Mouse (Mus musculus) adrenal gland, postnatal 25 days (tissue): ENCODE data around the gene Twnk. TPM values are rescaled to one million over a fixed set of nuclear protein-coding genes. Genes with fewer than 3 reads are reported as not detected.

Experiments used
- DNase-seq: peaks from one replicate; pipeline ENCODE4 v3.0.0; 2021; ENCODE audit warnings: mixed read lengths
- long read RNA-seq: library from polyadenylated mRNA; stranded (forward); transcript quantifications from one replicate; pipeline ENCODE4 v2.0.0, GENCODE M21; 2021
- total RNA-seq: library from RNA; stranded (reverse); gene quantifications from 2 replicates; pipeline ENCODE4 v1.2.3, GENCODE M21; 2021

Gene Twnk
- total RNA-seq = 36.7 and 39.3 TPM in 2 replicates
- long read RNA-seq, transcript Twnk-201 (5 exons, 3,488 nt) = major isoform, 68 of 86 reads
- long read RNA-seq, partial matches to known transcripts = 6 of 86 reads
- long read RNA-seq, other reads (novel, unspliced or antisense) = 11 of 86 reads

GRCm38 (mm10) chr19:45005444-45005843 lies at the start of gene Twnk:
Gene Twnk, plus strand, starts transcription at chr19:45005663.
- DNase-seq = peak; percentile 62

- DNase-seq = no peak
These were observed 45.8 kb upstream of the Twnk start for GRCm38 (mm10) chr19:44959633-44960032.

GRCm38 (mm10) chr19:44965978-44966377 lies 39.5 kb upstream of the Twnk start:
- no peak for DNase-seq

- no peak for DNase-seq
These were observed 37.1 kb upstream of the Twnk start for GRCm38 (mm10) chr19:44968329-44968728.

- DNase-seq = no peak
These were observed 28.8 kb upstream of the Twnk start for GRCm38 (mm10) chr19:44976636-44977035.

GRCm38 (mm10) chr19:44977148-44977547 lies 28.3 kb upstream of the Twnk start:
- DNase-seq = no peak

GRCm38 (mm10) chr19:44980787-44981186 lies 24.7 kb upstream of the Twnk start:
- DNase-seq = no peak

GRCm38 (mm10) chr19:44982477-44983115 lies 22.9 kb upstream of the Twnk start:
- DNase-seq = no peak

GRCm38 (mm10) chr19:44983366-44983765 lies 22.1 kb upstream of the Twnk start:
- no peak for DNase-seq

- no peak for DNase-seq
These were observed 21.0 kb upstream of the Twnk start for GRCm38 (mm10) chr19:44984420-44984819.

- no peak for DNase-seq
These were observed 20.1 kb upstream of the Twnk start for GRCm38 (mm10) chr19:44985159-44985988.

GRCm38 (mm10) chr19:44987004-44987403 lies 18.5 kb upstream of the Twnk start:
- no peak for DNase-seq

- no peak for DNase-seq
These were observed 17.6 kb upstream of the Twnk start for GRCm38 (mm10) chr19:44987851-44988250.

- no peak for DNase-seq
These were observed 17.1 kb upstream of the Twnk start for GRCm38 (mm10) chr19:44988321-44988720.

GRCm38 (mm10) chr19:44988831-44989566 lies 16.5 kb upstream of the Twnk start, which contains the start of gene Sema4g:
Gene Sema4g, plus strand, starts transcription at chr19:44989101.
- peak; percentile 56 for DNase-seq

- DNase-seq = no peak
These were observed 15.6 kb upstream of the Twnk start for GRCm38 (mm10) chr19:44989567-44990495.

GRCm38 (mm10) chr19:44991031-44991430 lies 14.4 kb upstream of the Twnk start:
- DNase-seq = no peak

GRCm38 (mm10) chr19:44992246-44992645 lies 13.2 kb upstream of the Twnk start:
- DNase-seq = no peak

- no peak for DNase-seq
These were observed 12.8 kb upstream of the Twnk start for GRCm38 (mm10) chr19:44992712-44993111.

GRCm38 (mm10) chr19:44997786-44998185 lies 7.7 kb upstream of the Twnk start:
- DNase-seq = no peak

- DNase-seq = no peak
These were observed 5.8 kb upstream of the Twnk start for GRCm38 (mm10) chr19:44999647-45000046.
